Mouse (Mus musculus) bone marrow macrophage, adult 2 months (primary cell): ENCODE results near the gene Tbc1d25.

Experiments used
- CTCF ChIP-seq: IDR thresholded peaks from 2 replicates; pipeline ENCODE4 v1.5.1; 2012; ENCODE audit warnings: low read depth, mild to moderate bottlenecking, low read length, moderate library complexity
- POLR2A ChIP-seq: IDR thresholded peaks from 2 replicates; pipeline ENCODE4 v1.6.1; 2012; ENCODE audit warnings: mild to moderate bottlenecking, low read depth, low read length, borderline replicate concordance

- no peak for TF ChIP-seq CTCF
- TF ChIP-seq POLR2A = no peak
Observed at GRCm38 (mm10) chrX:8182871-8183540, 7.0 kb upstream of the Tbc1d25 start.
